ENCODE assay signal across 8 mouse cellular contexts in the genomic region with DNA sequence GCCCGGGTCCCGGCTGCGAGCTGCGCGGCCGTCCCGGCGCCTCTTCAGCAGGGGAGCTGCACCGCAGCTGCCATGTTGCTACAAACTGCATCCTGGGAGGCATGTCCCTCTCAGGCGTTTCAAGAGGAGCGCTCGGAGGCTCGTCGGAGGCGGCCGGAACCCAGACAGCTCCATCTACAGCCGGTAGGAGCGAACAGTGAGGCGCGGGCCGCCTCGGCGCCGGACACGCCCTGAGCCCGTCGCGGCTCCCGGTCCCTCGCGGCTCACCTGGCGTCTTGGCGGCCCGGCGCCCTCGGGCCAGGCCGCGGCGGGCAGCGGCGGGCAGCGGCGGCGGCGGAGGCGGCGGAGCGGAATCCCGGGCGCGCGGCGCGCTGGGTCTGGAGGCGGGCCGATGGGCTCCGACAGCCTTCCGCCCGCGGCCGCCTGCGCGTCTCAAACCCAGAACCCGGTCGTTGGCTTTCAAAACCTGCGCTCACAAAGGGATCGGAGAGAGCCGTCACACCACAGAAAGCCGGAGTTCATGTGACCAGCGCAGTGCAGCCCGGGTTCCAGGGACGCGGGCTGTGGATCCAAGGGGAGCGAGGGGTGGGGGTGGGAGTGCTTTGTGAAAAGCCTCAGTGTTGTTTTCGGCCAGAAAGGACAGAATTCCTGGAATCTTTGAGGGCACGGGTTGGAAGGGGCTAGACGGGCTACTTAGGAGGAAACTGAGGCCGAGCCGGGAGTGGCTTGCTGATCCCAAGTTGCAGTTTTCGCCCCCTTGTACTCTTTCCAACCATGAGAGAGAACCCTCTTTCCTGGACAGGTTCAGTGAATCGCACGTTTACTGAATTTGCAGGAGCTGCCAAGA. TPM values are rescaled to one million over a fixed set of nuclear protein-coding genes. Genes with fewer than 3 reads are reported as not detected.
A peak's percentile ranks its signal among the peaks of the same experiment; 100 is the strongest.
DNase-seq lines count a peak whose midpoint lies in the region; ATAC-seq lines count a peak whose summit lies in the region.

TSS of gene Zfp777 (minus strand) at position 486 of the 847 bp plus-strand sequence.

- peak within 1 kb of the TSS; percentile 82 for H3K4me3 ChIP-seq in hindbrain, embryonic 12.5 days

- peak within 1 kb of the TSS; percentile 92 for H3K27ac ChIP-seq in hindbrain, embryonic 12.5 days

- H3K4me1 ChIP-seq in hindbrain, embryonic 12.5 days = peaks cover 13% of the 10 kb centered on the region

- H3K27me3 ChIP-seq in hindbrain, embryonic 12.5 days = no peaks in the 10 kb centered on the region

- peak within 1 kb of the TSS; percentile 90 for H3K9ac ChIP-seq in hindbrain, embryonic 12.5 days

- H3K36me3 ChIP-seq in hindbrain, embryonic 12.5 days = peaks cover 12% of the 10 kb centered on the region

- ATAC-seq in hindbrain, embryonic 12.5 days (ENCODE audit: low FRiP score) = peak; percentile 90

- H3K9me3 ChIP-seq in hindbrain, embryonic 12.5 days (replicated peaks) = no peaks in the 10 kb centered on the region

- peak; percentile 93 for DNase-seq in NIH3T3 (ENCODE audit: low read depth)
- peak; percentile 88 to 89 for DNase-seq in cerebellum, postnatal 10 days
- DNase-seq in frontal cortex, postnatal 10 days (ENCODE audit: low spot score in 2 of 2) = peak; percentile 75 to 83
- DNase-seq in layer of hippocampus, postnatal 36 days = peak; percentile 75 to 80
- peak; percentile 88 for DNase-seq in lung, postnatal 36 days
- peak; percentile 95 for DNase-seq in retina, postnatal 1 day
- peak; percentile 51 to 81 for DNase-seq in urinary bladder, adult 18-20 months (ENCODE audit: low spot score in 2 of 2)

- H3K4me2 ChIP-seq in hindbrain, embryonic 12.5 days (replicated peaks) = peak within 1 kb of the TSS; percentile 73

- under 1% methylated on average over 71 of the region's 82 CpGs for WGBS in hindbrain, embryonic 12.5 days

RNA-seq across cellular contexts. Expression of gene Zfp777, which starts in this region (rescaled TPM):
- 10.7 and 11.1 TPM in 2 replicates for polyA plus RNA-seq in hindbrain, embryonic 12.5 days (2016; fragmentation: Nextera tagmentation; extraction: Ambion mirVana)
- total RNA-seq in layer of hippocampus, postnatal 36 days (2021) = 10 to 100 TPM; 33.0 to 35.1 TPM

Comparison
In these comparisons a context has a peak if more than half of its experiments do, and no peak if none do; other contexts are left out.
1. Peak in every context shown above with its lines: DNase-seq, ATAC-seq, H3K4me3 ChIP-seq and H3K27ac ChIP-seq.